Mouse (Mus musculus) A20 (cell line): ENCODE measurements around the gene Elf1.
A peak's percentile ranks its signal among the peaks of the same experiment; 100 is the strongest.
"Not testable (repeated sequence)": the region's sequence is repeated elsewhere in the genome, so short reads cannot be mapped to it uniquely, and the experiment has no call there.

ENCODE experiments used
- DNase-seq: peaks from one replicate; pipeline ENCODE4 v3.0.0-alpha.2; 2011; ENCODE audit warnings: low read depth, low spot score

Elf1 gene

DNA sequence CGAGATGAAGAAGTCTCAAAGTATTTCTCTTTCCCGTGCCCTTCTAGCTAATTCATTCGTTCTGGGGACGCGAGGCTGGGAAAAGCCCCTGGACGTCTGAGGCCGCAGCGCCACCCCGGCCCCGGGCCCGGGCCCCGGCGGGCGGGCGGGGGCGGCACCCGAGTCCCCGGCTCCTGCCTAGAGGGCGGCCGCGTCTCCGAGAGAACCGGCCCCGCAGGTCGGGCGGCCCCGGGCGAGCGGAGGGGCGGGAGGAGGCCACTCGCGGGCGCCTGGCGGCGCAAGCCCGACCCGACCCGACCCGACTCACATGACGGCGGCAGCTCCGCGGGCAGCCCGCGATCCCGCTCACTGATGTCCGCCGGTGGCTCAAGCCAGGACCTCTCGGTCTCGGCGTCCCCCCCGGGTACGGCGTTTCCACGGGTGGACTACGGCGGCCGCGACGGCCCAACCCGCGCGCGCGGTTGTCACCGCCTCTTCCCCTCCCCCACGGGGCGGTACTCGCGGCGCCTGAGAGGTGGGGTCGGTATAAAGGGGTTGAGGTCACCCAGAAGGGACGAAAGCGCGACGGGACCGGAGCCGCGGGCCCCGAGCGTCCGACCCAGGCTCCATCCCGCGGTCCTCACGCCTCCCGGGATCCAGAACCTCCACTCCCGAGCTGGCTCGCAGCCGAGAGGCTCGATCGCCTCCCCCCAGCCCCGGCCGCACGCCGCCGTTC is at the start of gene Elf1:
Elf1 (plus strand) TSS at position 571 of the 715 bp plus-strand sequence.
- DNase-seq = peak; percentile 93

DNA sequence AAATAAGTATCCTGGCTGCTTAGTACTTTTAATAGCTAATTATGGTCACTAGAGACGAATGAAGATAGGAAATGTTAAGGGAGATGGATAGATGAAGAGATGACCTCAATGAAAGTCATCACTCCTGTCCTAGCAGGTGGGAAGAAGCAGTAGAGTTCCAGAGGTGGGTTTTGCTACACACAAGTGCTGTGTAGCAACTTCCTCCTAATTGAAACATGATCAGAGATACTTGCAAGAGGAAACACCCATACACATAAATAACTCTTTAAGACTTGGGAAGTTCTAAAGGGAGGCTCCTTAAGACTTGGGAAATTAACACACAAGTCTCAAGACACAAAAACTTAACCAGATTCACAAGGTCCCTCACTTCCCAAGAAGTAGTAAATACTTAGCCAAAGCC is 46.9 kb upstream of the Elf1 start:
- DNase-seq = peak; percentile 32

DNA sequence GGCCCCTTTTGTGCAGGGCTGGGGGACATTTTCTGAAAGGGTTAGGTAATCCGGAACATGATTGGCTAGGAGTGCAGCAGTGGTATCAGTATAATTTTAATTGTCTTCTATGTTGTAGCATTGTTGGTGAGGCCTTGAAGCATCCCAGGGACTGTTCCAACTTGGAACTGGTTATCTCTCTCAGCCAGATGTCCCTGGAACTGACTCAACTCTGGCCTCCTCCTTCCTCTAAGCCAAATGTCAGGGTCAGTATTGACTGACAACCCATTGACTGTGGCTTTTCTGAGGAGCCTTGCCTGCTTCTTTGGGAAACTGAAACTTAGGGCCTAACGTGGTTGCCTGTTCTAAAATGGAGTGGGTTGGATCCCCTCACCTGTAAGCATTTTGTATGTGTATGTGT is 40.3 kb upstream of the Elf1 start:
- no peak for DNase-seq

DNA sequence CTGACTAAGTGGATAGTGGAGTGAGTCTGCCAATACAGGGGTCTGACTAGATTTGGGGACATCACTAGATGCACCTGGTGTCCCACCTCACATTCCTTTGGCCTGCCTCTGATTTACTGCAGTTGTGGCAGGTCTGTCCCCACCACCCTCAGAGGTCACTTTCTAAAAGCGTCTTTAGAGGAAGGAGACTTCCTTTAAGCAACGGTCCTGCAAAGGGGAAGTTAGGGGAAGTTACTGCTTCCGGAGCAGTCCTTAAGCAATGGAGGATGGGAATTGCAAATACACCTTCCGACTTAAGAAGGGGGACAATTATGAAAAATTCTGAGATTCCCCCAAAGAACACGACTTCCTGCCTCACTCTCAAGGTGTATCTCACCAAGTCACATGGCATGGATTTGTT is 39.6 kb upstream of the Elf1 start:
- DNase-seq = no peak

GRCm38 (mm10) chr14:79444601-79445000 is 36.4 kb upstream of the Elf1 start:
- DNase-seq = no peak

DNA sequence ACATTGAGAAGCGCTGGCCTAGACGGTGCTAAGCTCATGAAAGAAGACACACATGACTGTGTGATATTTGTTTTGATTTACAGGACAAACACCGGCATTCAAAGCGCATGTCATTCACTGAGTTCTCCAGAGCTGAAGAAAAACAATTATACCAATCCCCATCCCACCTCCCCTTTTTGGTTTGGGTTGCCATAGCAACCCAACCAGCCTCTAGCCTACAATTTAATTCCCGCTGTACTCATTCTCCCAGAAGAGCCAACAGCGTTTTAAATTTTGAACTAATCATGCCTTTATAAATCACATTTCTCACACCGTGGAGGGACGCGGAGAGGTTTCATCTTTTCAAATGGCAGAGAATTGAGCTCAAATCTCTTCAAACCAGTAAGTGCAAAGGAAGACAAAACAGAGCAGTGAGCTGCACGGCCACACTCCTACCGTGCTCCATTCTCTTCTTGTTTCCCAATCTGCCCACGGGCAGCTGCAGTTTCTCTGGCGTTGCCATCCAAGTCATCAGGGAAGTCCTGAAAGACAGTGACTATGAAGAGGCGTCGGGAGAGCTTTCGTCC is 35.9 kb upstream of the Elf1 start:
- no peak for DNase-seq

DNA sequence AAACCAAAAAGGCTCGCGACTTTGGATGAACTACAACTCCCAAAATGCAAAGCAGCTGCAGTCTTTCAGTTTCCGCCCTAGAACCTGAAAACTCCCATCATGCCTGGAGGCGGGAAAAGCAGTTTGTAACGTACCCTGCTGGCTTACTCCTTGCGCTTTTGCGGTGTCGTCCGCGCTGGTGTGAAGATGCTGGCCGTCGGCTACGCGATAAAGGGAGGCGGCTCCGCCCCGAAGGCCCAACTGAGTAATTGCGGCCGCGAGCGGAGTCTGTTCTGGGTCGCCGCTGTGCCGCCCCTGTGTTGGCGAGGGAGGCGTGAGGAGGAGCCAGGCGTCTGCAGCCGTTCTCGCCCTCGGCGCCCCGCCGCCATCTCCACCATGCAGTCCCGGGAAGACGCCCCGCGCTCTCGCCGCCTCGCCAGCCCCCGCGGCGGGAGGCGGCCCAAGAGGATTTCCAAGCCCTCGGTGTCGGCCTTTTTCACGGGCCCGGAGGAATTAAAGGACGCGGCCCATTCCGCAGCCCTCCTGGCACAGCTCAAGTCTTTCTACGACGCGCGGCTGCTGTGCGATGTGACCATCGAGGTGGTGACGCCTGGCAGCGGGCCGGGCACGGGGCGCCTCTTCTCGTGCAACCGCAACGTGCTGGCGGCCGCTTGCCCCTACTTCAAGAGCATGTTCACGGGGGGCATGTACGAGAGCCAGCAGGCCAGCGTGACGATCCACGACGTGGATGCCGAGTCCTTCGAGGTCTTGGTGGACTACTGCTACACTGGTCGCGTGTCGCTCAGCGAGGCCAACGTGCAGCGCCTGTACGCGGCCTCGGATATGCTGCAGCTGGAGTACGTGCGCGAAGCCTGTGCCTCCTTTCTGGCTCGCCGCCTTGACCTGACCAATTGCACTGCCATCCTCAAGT is 29.1 kb upstream of the Elf1 start, which contains the start of gene Kbtbd6:
Kbtbd6 (plus strand) TSS at position 155 of the 910 bp plus-strand sequence.
- DNase-seq = peak; percentile 91

- DNase-seq = not testable (repeated sequence)
Observed at GRCm38 (mm10) chr14:79452591-79452934, 28.4 kb upstream of the Elf1 start.

DNA sequence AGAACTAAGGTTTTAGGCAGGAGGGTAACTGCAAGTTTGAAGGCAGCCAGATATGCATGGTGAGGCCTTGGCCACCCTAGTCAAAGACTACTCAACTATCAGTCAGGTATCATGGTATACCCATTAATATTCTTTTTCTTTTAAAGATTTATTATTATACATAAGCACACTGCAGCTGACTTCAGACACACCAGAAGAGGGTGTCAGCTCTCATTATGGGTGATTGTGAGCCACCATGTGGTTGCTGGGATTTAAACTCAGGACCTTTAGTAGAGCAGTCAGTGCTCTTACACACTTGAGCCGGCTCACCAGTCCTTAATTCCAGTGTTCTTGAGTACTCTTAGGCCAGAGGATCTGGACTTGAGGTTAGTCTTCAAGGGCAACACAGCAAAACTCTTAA is 20.6 kb upstream of the Elf1 start:
- DNase-seq = peak; percentile 59

GRCm38 (mm10) chr14:79460988-79461387 is 20.0 kb upstream of the Elf1 start:
- peak; percentile 70 for DNase-seq

- DNase-seq = no peak
Observed at GRCm38 (mm10) chr14:79465623-79466022, 15.4 kb upstream of the Elf1 start.

- DNase-seq = peak; percentile 57
Observed at GRCm38 (mm10) chr14:79467621-79468020, 13.4 kb upstream of the Elf1 start.

DNA sequence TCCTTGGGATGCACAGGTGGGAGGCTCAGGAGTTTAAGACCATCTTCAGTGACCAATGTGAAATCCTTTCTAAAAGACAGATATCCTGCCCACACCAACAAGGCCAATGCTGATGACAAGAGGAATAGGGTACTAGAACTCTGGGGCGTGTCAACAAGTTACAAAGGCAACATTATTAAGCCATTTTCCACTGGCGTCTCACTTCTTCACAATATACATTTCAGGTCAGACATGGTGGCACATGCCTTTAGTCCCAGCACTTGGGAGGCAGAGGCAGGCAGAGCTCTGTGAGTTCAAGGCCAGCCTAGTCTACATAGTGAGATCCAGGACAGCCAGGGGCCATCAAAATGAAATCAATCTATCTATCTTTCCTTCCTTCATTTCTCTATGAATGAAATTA is 7.6 kb upstream of the Elf1 start:
- no peak for DNase-seq

DNA sequence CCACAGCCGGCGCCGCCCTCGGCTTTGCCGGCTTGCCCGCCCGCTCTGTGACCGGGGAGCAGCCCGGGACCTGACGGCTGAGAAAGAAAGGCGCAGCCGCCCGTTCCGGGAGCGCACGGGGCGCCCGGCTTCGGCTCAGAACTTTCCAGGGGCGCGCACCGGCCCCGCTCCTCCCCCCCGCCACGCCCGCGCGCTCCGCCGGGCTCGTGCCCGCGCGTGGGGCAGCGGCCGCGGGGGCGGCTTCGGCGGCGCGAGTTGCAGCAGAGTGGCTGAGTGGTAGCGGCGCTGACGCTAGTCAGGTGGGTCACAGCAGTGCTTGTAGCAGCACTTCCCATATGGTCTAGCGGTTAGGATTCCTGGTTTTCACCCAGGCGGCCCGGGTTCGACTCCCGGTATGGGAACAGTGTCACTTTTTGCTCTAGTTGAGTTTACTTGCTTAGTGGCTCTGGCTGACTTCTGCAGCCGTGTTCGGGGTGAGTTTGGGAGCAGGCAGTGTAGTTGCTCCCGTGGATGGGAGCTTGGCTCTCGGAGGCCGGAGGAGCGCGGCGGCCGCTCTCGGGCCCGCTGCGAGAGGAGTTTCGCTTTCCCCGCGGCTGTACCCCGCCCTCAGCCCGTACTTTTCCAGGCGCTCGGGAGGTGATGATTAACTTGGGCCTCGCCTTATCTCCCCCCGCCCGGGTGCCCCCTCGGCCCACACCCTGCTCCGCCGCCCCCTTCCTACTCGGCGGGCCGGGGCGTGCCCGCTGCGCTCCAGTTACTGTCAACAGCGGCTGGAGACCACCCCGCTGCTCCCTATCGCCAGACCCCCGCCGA is 551 bp downstream of the Elf1 start, which contains the start of gene Wbp4:
Wbp4 (minus strand) TSS at position 182 of the 813 bp plus-strand sequence.
- peak; percentile 93 for DNase-seq

- peak; percentile 65 for DNase-seq
Observed at GRCm38 (mm10) chr14:79482251-79482661, 1.3 kb downstream of the Elf1 start.

GRCm38 (mm10) chr14:79482747-79483355 is 1.9 kb downstream of the Elf1 start:
- DNase-seq = peak; percentile 44

DNA sequence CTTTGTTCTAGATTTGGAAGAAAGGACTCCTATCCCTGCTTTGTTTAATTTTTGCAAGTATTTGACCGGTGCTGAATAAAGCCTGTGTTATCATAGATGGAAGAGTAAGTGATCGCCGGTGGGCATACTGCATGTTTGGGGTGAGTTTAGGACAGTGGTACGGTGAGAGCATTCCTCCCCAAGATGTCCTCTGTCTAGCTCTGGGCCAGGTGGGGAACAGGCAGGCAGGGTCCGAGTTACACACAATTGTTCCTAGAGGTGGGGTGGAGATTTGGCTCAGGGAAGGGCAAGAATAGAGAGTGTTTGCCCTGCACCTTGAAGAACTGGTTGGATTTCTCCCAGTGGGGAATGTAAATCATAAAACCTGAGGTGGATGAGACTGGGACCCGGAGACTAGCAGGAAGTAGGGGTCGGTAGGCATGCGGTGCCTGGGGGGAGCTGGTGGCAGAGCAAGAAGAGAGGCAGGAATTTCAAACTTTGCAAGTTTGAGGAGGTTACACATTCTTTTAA is 2.7 kb downstream of the Elf1 start:
- no peak for DNase-seq

DNA sequence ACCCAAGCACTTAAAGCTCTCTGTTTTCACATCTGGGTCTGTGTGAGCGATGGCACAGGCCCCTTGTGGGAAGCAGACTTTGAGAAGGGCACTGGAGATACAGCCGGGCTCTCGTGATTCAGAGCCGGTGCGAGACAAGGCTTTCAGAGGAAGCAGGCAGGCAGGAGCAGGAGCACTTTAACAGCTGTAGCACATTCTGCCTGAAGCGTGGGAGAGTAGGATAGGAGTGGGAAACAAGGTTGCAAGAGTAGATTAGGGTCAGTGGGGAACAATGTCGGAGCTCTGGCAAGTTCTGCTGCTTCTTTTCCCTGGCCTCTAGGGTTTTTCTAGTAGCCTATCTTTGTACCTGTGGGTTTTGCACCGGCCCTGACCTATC is 5.6 kb downstream of the Elf1 start:
- DNase-seq = no peak

DNA sequence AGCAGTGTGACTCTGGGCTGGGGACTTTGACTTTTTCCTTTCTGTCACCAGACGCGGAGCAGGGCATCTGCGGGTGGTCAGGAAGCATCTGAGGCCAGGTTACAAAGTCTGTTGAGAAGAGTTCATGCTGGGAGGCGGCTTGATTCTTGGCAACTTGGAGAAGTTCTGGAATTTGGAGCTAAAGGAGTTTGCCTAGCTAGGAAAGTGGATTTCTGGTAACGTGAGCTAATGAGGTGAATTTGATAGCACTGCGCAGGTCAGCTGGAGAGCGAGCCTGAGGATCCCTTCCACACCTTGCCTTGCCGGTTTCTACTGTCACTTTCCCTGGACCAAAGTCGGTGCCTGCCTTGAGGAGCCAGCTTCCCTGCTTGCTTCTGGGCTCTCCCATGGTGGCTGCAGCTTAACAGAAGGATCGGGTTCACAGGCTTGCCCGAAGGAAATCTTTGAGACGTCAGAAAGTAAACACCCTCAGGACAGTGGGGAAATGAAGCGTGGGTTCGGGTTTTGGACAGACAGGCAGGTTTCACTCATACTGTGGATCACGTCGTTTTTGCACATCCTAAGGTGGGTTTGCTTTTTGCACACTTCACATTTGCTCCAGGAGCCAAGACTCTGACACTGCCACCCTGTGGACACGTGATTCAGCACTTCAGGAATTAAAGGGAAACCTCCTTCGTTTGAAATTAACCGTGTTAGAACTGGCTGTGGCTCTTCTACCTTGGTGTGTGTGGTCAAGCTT is 6.2 kb downstream of the Elf1 start:
- DNase-seq = no peak

- no peak for DNase-seq
Observed at GRCm38 (mm10) chr14:79488531-79488930, 7.5 kb downstream of the Elf1 start.
